In genomic region chr13:98354090-98354801, GRCm38 (mm10) we compare ENCODE assay signal across 9 mouse cellular contexts. TPM values are rescaled to one million over a fixed set of nuclear protein-coding genes. Genes with fewer than 3 reads are reported as not detected.
DNase-seq lines count a peak whose midpoint lies in the region; ATAC-seq and TF ChIP-seq lines count a peak whose summit lies in the region.
"Had no signal": no experiment of that assay in that cellular context is flagged by ENCODE, and none has a peak within 500 bp of the region (broad histone marks: within the 10 kb centered on the region; RNA-seq: fewer than 3 reads in every experiment).

Gene Foxd1, plus strand, starts transcription at chr13:98354242.

- intact Hi-C loops in heart, postnatal 25 days (cut with DNase I): loop anchor here (5.0 kb wide), 1 partner anchor 148 kb away; no protein-coding TSS in a partner anchor

- under 1% methylated on average over 69 of the region's 76 CpGs for WGBS in lung, embryonic 14.5 days
- WGBS in neural tube, embryonic 15.5 days: under 1% methylated on average over 69 of the region's 76 CpGs

- peaks cover 87% of the 10 kb centered on the region for H3K27me3 ChIP-seq in lung, embryonic 14.5 days (ENCODE audit: insufficient read depth, low read length)
- peaks cover 76% of the 10 kb centered on the region for H3K27me3 ChIP-seq in neural tube, embryonic 15.5 days (replicated peaks)

- no peaks in the 10 kb centered on the region for H3K36me3 ChIP-seq in lung, embryonic 14.5 days (ENCODE audit: insufficient read depth)
- H3K36me3 ChIP-seq in neural tube, embryonic 15.5 days: no peaks in the 10 kb centered on the region
- H3K36me3 ChIP-seq: G1E had no signal

- peak within 1 kb of the TSS; percentile 46 for H3K4me3 ChIP-seq in lung, embryonic 14.5 days (ENCODE audit: low read depth, low read length)
- H3K4me3 ChIP-seq in neural tube, embryonic 15.5 days (replicated peaks): peak within 1 kb of the TSS; percentile 39

- H3K9me3 ChIP-seq in lung, embryonic 14.5 days (ENCODE audit: low read depth, low read length): no peaks in the 10 kb centered on the region
- no peaks in the 10 kb centered on the region for H3K9me3 ChIP-seq in neural tube, embryonic 15.5 days (replicated peaks)

- H3K4me1 ChIP-seq in lung, embryonic 14.5 days (ENCODE audit: insufficient read depth): peaks cover 3% of the 10 kb centered on the region; the same call in 1 of the 2 replicates
- H3K4me1 ChIP-seq in neural tube, embryonic 15.5 days: peaks cover 24% of the 10 kb centered on the region

- peak within 1 kb of the TSS; percentile 20; the same call in 1 of the 2 replicates for H3K9ac ChIP-seq in lung, embryonic 14.5 days
- H3K9ac ChIP-seq in neural tube, embryonic 15.5 days (replicated peaks): no peak within 1 kb of the TSS

- TF ChIP-seq POLR2A in brain, embryonic 14.5 days (IDR thresholded peaks at IDR 0.05; ENCODE audit: borderline replicate concordance, extremely low read depth, insufficient read depth, insufficient read length, poor library complexity, severe bottlenecking): no peak

- H3K27ac ChIP-seq in lung, embryonic 14.5 days (ENCODE audit: low read depth): no peak within 1 kb of the TSS
- H3K27ac ChIP-seq in neural tube, embryonic 15.5 days (replicated peaks): no peak within 1 kb of the TSS

- peak; percentile 69 for ATAC-seq in granulocyte monocyte progenitor cell, adult 5-6 weeks (replicated peaks; ENCODE audit: poor library complexity, severe bottlenecking)
- ATAC-seq in lung, embryonic 14.5 days (ENCODE audit: insufficient read depth): peak; percentile 93
- ATAC-seq in neural tube, embryonic 15.5 days (ENCODE audit: low FRiP score): peak; percentile 63

- TF ChIP-seq CTCF in brain, embryonic 14.5 days (IDR thresholded peaks at IDR 0.05; ENCODE audit: borderline replicate concordance, extremely low read depth, insufficient read depth, insufficient read length): no peak
- TF ChIP-seq CTCF in lung, embryonic 14.5 days (IDR thresholded peaks at IDR 0.05; ENCODE audit: low read depth): no peak

- H3K4me2 ChIP-seq in lung, embryonic 14.5 days: peak within 1 kb of the TSS; percentile 84
- peak within 1 kb of the TSS; percentile 57 for H3K4me2 ChIP-seq in neural tube, embryonic 15.5 days

- peak; percentile 94 for DNase-seq in heart, adult 11 months
- DNase-seq in heart, postnatal 25 days (ENCODE audit: low spot score): no peak
- DNase-seq in brain, embryonic 14.5 days (ENCODE audit: low read depth): peak; percentile 81
- peak; percentile 62 for DNase-seq in kidney, adult 18-20 months
- peak; percentile 81 for DNase-seq in lung, embryonic 14.5 days
- DNase-seq in left cerebral cortex, adult 9 months (ENCODE audit: low spot score in 2 of 2): no peak

RNA-seq across cellular contexts. Expression of gene Foxd1, which starts in this region (rescaled TPM):
- under 1 TPM in 1 of 2 experiments, not detected in 1; 0.05 TPM for total RNA-seq in heart, postnatal 25 days (2021)
- polyA plus RNA-seq in brain, embryonic 14.5 days (2012; rRNA removed): 2.5 and 3.2 TPM in 2 replicates
- total RNA-seq in granulocyte monocyte progenitor cell, adult 5-6 weeks (2014; fragmentation: Nextera tagmentation): not detected in 2 replicates
- not detected in 2 replicates for total RNA-seq in granulocyte monocyte progenitor cell, adult 5-6 weeks (2017)
- not detected in 2 replicates for polyA plus RNA-seq in lung, embryonic 14.5 days (2014; fragmentation: Nextera tagmentation; extraction: Ambion mirVana)
- 0.33 and 0.65 TPM in 2 replicates for polyA plus RNA-seq in neural tube, embryonic 15.5 days (2015; fragmentation: Nextera tagmentation; extraction: Ambion mirVana)
- polyA plus RNA-seq: G1E had no signal

Comparison
In these comparisons a context has a peak if more than half of its experiments do, and no peak if none do; other contexts are left out.
1. DNase-seq: peak in heart, adult 11 months (single experiment), brain, embryonic 14.5 days (single experiment) and kidney, adult 18-20 months (single experiment); none in heart, postnatal 25 days (single experiment) and left cerebral cortex, adult 9 months (0 of 2).
2. Peak in ATAC-seq in granulocyte monocyte progenitor cell, adult 5-6 weeks; RNA of the gene not detected or under 1 TPM.
3. Peak in DNase-seq, ATAC-seq, H3K4me3 ChIP-seq, H3K9ac ChIP-seq and H3K4me2 ChIP-seq in lung, embryonic 14.5 days; RNA of the gene not detected or under 1 TPM.
4. Peak in ATAC-seq, H3K4me3 ChIP-seq and H3K4me2 ChIP-seq in neural tube, embryonic 15.5 days; RNA of the gene not detected or under 1 TPM.
5. Peak in every context shown above with its lines, with median percentiles within 50 percentile points of each other: ATAC-seq.